Mouse (Mus musculus) forebrain, embryonic 12.5 days (tissue): ENCODE measurements around the gene Nek2. TPM values are rescaled to one million over a fixed set of nuclear protein-coding genes. Genes with fewer than 3 reads are reported as not detected.
A peak's percentile ranks its signal among the peaks of the same experiment; 100 is the strongest.

Experiments
- ATAC-seq: fragments of 200-750 bp; cut with Nextera tagmentation; 2 replicates; pipeline ENCODE4 v1.8.0; 2017; ENCODE audit warnings: moderate TSS enrichment; ENCODE audit not compliant: low FRiP score
- H3K27ac ChIP-seq: fragments of 300-500 bp; sonication (generic); 2 replicates; pipeline ENCODE4 v1.5.1; 2016; ENCODE audit warnings: mild to moderate bottlenecking
- H3K27me3 ChIP-seq: fragments of 300-500 bp; sonication (generic); 2 replicates; pipeline ENCODE4 v1.6.1; 2016; ENCODE audit warnings: mild to moderate bottlenecking
- H3K36me3 ChIP-seq: fragments of 300-500 bp; sonication (generic); replicated peaks from 2 replicates; pipeline ENCODE4 v1.6.1; 2016; ENCODE audit warnings: mild to moderate bottlenecking
- H3K4me1 ChIP-seq: fragments of 300-500 bp; sonication (generic); 2 replicates; pipeline ENCODE4 v1.6.1; 2016
- H3K4me2 ChIP-seq: fragments of 300-500 bp; sonication (generic); 2 replicates; pipeline ENCODE4 v1.6.1; 2016; ENCODE audit warnings: mild to moderate bottlenecking, moderate library complexity
- H3K4me3 ChIP-seq: fragments of 300-500 bp; sonication (generic); replicated peaks from 2 replicates; pipeline ENCODE4 v1.5.1; 2016; ENCODE audit warnings: mild to moderate bottlenecking
- H3K9ac ChIP-seq: fragments of 300-500 bp; sonication (generic); 2 replicates; pipeline ENCODE4 v1.6.1; 2016; ENCODE audit warnings: mild to moderate bottlenecking
- H3K9me3 ChIP-seq: fragments of 300-500 bp; sonication (generic); 2 replicates; pipeline ENCODE4 v1.6.1; 2016
- WGBS: fragments of 180-500 bp; shearing (Covaris S2); methylation state at CpG from one replicate; pipeline ENCODE4 v1.1.7; 2016; 5-methylcytosine and 5-hydroxymethylcytosine counted together
- polyA plus RNA-seq: library from polyadenylated mRNA; unstranded; fragments of >200 nt; fragmentation: Nextera tagmentation; extraction: Ambion mirVana; gene quantifications from 2 replicates; pipeline ENCODE4 v1.2.1, GENCODE M21; 2016

The Nek2 gene
- polyA plus RNA-seq, 1 experiment from 2014 or later: 56.1 TPM

DNA sequence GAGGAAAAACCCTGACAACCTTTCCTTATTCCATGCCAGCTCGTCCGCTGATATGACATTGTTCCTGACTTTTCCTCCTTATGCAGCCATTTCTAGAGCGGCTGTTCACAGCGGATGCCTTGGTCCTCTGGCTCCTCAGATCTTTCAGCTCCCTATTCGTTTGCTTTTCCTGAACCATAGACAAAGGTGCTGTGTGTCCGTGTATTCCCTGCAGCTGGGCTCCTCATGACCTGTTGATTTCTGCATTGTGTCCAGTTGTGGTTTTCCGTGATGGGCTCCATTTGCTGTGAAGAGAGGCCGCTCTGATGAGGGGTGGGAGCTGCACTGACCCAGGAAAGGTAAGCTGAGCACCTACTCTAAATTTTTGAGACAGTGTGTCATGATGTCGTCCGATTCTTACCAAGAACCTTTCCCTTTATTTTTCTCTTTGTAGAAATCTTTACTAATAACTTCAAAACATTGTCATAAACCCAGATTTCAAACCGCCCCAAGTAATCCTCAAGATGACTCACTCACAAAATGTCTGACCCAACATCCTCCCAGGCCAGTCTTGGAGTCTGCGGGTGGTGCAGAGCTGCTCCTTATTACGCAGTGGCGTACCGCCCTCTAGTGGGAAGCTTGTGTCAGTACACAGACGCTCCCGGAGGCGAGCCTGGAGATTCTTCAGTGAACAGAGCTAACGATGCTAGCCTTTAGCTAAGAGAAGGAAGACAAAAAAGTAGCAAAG, 3.7 kb upstream of the Nek2 start:
- WGBS: 37% methylated on average over 19 of the region's 19 CpGs

DNA sequence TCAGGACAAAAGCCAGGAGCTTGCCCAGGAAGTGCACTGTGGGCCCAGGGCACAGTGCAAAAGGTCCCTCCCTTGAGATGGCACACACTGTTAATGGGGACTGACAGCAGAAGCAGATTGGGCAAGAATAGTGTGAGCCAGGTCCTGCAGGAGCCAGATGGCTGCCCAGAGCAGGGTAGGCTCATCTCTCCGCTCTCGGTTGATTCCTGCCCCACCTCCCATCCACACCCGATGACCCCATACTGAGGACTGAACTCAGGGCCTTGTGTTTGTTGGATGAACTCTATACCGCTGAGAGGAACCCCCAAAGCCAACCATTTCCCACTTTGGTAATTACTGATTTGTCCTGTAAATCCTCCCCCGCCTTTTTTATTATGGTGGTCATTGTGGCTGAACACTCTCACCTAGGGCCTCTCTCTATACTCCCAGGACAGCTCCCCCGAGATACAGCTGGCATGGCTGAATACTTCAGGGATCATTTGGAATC, 3.1 kb upstream of the Nek2 start:
- H3K4me3 ChIP-seq: no peak overlapping the region
- no peaks in the 10 kb centered on the region for H3K27me3 ChIP-seq
- H3K9ac ChIP-seq: no peak overlapping the region
- H3K4me2 ChIP-seq: no peak overlapping the region
- 50% methylated on average over 6 of the region's 6 CpGs for WGBS
- no peak overlapping the region for H3K27ac ChIP-seq
- H3K9me3 ChIP-seq: no peaks in the 10 kb centered on the region
- H3K36me3 ChIP-seq: peaks cover 5% of the 10 kb centered on the region
- ATAC-seq: no peak
- peaks cover 14% of the 10 kb centered on the region for H3K4me1 ChIP-seq

More for the DNA sequence above, 3.7 kb upstream of the Nek2 start:
- H3K4me2 ChIP-seq: no peak overlapping the region
- peak; percentile 52 for ATAC-seq
- no peak overlapping the region for H3K9ac ChIP-seq
- H3K27ac ChIP-seq: no peak overlapping the region
- no peaks in the 10 kb centered on the region for H3K36me3 ChIP-seq
- H3K27me3 ChIP-seq: no peaks in the 10 kb centered on the region
- H3K4me3 ChIP-seq: no peak overlapping the region
- H3K9me3 ChIP-seq: no peaks in the 10 kb centered on the region
- peaks cover 14% of the 10 kb centered on the region for H3K4me1 ChIP-seq

DNA sequence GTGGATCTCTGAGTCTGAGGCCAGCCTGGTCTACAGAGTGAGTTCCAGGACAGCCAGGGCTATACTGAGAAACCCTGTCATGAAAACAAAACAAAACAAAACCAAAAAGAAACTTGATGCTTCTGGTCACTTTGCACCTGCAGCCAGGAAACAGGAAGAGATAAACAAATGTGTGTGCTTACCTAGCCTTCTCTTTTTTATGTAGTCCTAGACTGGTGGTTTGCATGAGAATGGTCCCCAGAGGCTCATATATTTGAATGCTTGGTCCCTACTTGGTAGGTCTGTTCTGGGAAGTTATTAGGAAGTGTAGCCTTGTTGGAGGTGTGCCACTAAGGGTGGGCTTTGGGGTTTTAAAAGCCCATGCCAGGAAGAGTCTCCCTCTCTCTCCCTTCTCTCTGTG, 2.2 kb upstream of the Nek2 start:
- H3K9ac ChIP-seq: no peak overlapping the region
- no peak for ATAC-seq
- H3K9me3 ChIP-seq: no peaks in the 10 kb centered on the region
- no peak overlapping the region for H3K4me3 ChIP-seq
- no peak overlapping the region for H3K4me2 ChIP-seq
- no peaks in the 10 kb centered on the region for H3K27me3 ChIP-seq
- peaks cover 10% of the 10 kb centered on the region for H3K36me3 ChIP-seq
- H3K27ac ChIP-seq: no peak overlapping the region
- peaks cover 14% of the 10 kb centered on the region for H3K4me1 ChIP-seq

DNA sequence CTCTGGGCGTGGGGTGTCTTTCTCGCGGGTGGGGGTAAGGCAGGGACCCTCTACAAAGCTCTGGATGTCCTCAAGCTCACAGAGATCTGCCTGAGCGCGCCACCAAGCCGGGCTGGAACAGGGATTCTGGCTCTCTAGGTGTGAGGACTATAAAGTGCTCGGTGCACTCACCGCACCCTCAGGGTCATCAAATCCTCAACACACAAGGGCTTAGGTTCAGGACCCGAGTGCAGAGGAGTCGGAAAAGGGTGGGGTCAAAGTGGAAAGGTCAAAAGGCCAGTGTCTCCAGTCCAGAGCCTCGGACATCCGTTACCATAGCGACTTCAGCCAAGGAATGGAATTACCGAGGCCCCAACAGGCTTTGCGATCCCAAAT, 306 bp upstream of the Nek2 start:
- H3K27ac ChIP-seq: no peak overlapping the region
- peak overlapping the region; percentile 26 for H3K9ac ChIP-seq
- peaks cover 27% of the 10 kb centered on the region for H3K36me3 ChIP-seq
- ATAC-seq: no peak; the same call in 1 of the 2 replicates
- no peaks in the 10 kb centered on the region for H3K27me3 ChIP-seq
- peak overlapping the region; percentile 77 for H3K4me3 ChIP-seq
- H3K4me2 ChIP-seq: peak overlapping the region; percentile 72
- H3K9me3 ChIP-seq: no peaks in the 10 kb centered on the region
- peaks cover 14% of the 10 kb centered on the region for H3K4me1 ChIP-seq
- 5% methylated on average over 15 of the region's 15 CpGs for WGBS

DNA sequence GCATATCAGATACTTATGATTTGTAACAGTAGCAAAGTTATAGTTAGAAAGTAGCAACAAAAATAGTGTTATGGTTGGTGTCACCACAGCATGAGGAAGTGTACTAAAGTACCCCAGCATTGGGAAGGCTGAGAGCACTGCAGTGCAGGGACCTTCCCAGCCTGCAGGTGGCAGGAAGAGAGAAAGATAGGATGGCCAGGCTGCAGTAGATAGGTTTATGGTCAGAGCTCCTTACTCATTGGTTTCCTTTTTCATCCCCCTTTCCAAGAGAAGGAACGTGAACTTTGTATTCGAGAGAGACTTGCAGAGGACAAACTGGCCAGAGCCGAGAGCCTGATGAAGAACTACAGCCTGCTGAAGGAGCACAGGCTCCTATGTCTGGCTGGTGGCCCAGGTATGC, 7.9 kb downstream of the Nek2 start:
- Histone ChIP-seq H3K4me3 (no peak overlapping the region), H3K9me3 (no peaks in the 10 kb centered on the region), H3K9ac (no peak overlapping the region), H3K27me3 (no peaks in the 10 kb centered on the region), H3K4me2 (no peak overlapping the region), H3K4me1 (no peaks in the 10 kb centered on the region), H3K27ac (no peak overlapping the region), H3K36me3 (peaks cover 84% of the 10 kb centered on the region)
- WGBS: 84% methylated on average over 3 of the region's 3 CpGs
- ATAC-seq: no peak

DNA sequence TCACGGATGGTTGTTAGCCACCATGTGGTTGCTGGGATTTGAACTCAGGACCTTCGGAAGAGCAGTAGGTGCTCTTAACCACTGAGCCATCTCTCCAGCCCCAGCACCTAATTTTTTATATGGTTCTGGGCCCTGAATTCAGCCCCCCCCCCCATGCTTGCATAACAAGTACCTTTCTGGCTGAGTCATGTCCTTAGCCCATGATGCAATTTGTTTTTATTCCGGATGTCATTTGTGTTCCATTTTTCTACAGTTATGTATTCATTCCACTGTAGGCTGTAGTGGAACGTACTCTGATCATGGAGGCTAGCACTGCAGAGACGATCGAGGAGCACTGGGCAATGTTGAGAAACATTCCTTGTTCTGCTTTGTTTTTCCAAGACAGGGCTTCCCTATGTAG, 12.2 kb downstream of the Nek2 start:
- Histone ChIP-seq H3K9ac (no peak overlapping the region), H3K4me1 (no peaks in the 10 kb centered on the region; the same call in 1 of the 2 replicates), H3K27ac (no peak overlapping the region), H3K4me3 (no peak overlapping the region), H3K27me3 (no peaks in the 10 kb centered on the region), H3K9me3 (no peaks in the 10 kb centered on the region), H3K4me2 (no peak overlapping the region), H3K36me3 (peaks cover 45% of the 10 kb centered on the region)
- WGBS: 95% methylated on average over 6 of the region's 6 CpGs
- ATAC-seq: no peak

DNA sequence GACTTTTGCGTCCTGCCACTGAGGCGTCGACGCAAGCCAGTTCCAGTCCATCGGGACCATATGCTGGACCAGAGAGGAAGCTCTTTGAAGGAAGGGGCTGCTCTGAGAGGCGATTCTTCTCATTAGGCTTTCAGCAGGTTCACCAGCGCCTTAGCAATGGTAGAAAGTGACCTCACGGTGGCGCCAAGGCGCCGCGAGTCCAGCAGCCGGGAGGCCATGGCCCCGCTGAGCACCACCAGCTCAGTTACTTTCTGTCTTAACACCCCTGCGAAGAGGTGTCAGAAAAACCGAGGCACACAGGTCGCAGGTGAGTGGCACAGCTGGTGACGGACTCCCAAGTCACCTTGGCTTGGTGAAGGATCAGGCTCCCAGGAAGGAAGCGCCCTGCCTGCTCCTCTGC, 13.6 kb downstream of the Nek2 start:
- peaks cover 32% of the 10 kb centered on the region for H3K36me3 ChIP-seq
- H3K9ac ChIP-seq: no peak overlapping the region
- peaks cover 10% of the 10 kb centered on the region for H3K4me1 ChIP-seq
- H3K27ac ChIP-seq: no peak overlapping the region
- H3K27me3 ChIP-seq: no peaks in the 10 kb centered on the region
- ATAC-seq: 0 out of 2 replicates have a peak, but pooled peaks have one; percentile 43
- no peaks in the 10 kb centered on the region for H3K9me3 ChIP-seq
- 14% methylated on average over 19 of the region's 19 CpGs for WGBS
- no peak overlapping the region for H3K4me3 ChIP-seq
- no peak overlapping the region for H3K4me2 ChIP-seq

DNA sequence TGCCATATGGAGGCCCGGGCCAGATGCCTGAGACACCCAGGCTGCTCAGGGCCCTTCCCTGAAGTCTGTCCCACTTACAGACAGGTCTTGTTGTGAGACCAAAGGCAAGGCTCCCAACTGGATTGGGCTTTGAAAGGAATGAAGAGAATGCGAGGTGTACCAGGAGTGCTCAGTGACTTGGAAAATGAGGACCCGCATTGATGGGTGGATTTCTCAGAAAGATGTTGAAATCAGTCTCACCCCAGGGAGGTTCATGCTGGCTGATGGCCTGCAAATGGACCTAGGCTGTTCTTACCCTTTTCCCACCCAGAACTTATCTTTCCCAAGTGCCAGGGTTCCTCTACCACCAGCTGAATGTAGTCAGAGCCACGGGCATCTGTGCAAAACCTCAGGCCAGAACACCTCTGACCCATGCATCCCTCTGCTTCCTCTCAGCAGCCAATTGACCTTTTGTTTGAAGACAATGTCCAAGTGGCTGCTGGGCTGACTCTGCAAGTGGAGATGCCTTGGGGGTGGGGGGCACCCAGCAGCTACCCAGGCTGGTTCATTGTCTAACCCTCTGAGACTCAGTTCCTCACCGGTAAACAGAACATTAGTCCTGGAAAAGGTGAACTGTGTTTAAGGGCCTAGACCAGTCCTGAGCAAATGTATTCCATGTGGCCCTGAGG, 15.2 kb downstream of the Nek2 start:
- ATAC-seq: no peak
- Histone ChIP-seq H3K36me3 (peaks cover 16% of the 10 kb centered on the region), H3K4me2 (no peak overlapping the region), H3K4me3 (no peak overlapping the region), H3K27ac (0 out of 2 replicates have a peak overlapping the region, but pooled peaks have one; percentile 1), H3K4me1 (peaks cover 10% of the 10 kb centered on the region), H3K9ac (no peak overlapping the region), H3K9me3 (no peaks in the 10 kb centered on the region), H3K27me3 (no peaks in the 10 kb centered on the region)
- 37% methylated on average over 5 of the region's 5 CpGs for WGBS

DNA sequence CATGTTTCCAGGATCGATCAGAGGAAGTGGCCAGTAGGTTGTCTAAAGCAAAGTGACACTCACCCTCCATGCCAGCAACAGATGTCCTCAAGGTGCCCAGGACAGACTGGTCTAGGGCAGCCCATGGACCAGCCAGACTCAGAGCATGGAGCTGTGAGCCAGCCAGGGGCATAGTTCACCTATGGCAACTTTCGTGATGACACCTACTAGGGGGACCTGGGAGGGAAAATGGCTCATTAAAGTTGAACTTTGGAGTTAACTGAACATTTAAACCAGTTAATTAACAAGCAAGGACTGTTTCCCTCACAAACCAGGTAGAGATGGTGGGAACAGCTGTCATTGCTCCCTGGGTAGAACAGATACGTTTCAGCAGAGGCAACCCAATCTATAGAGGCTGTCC, 16.4 kb downstream of the Nek2 start:
- Histone ChIP-seq H3K27me3 (no peaks in the 10 kb centered on the region), H3K4me3 (no peak overlapping the region), H3K9me3 (no peaks in the 10 kb centered on the region), H3K36me3 (peaks cover 10% of the 10 kb centered on the region; the same call in 1 of the 2 replicates), H3K9ac (no peak overlapping the region), H3K4me1 (peaks cover 10% of the 10 kb centered on the region), H3K27ac (no peak overlapping the region), H3K4me2 (no peak overlapping the region)
- ATAC-seq: no peak
- 86% methylated on average over 3 of the region's 3 CpGs for WGBS

DNA sequence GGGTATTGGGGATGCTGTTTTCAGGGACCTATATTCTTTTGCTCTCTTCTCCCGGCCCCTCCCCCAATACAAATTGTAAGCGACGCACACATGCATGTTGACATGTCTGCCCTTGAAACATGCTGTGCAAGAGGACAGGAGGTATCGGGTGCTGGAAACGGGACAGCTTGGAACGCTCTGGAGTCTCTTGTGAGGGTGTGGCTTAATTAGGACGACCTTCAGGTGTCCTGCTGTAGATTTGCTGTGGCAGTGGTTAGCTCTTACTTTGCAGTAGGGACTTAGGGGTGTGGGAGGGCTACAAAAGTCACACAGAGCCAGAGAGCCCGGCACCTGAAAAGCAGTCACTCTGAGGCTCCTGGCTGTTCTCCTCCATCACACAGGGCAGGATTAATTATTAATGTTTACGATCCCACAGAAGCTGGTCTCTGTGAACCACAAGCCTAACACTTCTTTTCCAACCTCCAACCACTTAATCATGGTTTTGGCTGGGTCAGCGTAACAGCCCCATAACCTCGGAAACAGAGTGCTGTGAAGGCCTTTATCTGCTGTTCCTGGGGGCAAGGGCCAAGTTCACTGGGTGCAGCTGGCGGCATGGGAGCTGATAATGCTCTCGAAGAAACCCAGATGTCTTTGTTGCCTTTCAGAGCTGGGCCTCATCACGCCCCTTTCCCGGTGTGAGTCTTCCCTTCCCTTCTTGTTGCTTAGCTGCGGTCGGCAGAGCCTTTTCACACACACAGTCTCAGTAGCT, 17.9 kb downstream of the Nek2 start:
- Histone ChIP-seq H3K4me2 (no peak overlapping the region), H3K9ac (no peak overlapping the region), H3K4me1 (peaks cover 10% of the 10 kb centered on the region), H3K27ac (0 out of 2 replicates have a peak overlapping the region, but pooled peaks have one; percentile 25), H3K4me3 (no peak overlapping the region), H3K36me3 (no peaks in the 10 kb centered on the region), H3K9me3 (no peaks in the 10 kb centered on the region), H3K27me3 (no peaks in the 10 kb centered on the region)
- no peak for ATAC-seq
- WGBS: 61% methylated on average over 17 of the region's 17 CpGs

DNA sequence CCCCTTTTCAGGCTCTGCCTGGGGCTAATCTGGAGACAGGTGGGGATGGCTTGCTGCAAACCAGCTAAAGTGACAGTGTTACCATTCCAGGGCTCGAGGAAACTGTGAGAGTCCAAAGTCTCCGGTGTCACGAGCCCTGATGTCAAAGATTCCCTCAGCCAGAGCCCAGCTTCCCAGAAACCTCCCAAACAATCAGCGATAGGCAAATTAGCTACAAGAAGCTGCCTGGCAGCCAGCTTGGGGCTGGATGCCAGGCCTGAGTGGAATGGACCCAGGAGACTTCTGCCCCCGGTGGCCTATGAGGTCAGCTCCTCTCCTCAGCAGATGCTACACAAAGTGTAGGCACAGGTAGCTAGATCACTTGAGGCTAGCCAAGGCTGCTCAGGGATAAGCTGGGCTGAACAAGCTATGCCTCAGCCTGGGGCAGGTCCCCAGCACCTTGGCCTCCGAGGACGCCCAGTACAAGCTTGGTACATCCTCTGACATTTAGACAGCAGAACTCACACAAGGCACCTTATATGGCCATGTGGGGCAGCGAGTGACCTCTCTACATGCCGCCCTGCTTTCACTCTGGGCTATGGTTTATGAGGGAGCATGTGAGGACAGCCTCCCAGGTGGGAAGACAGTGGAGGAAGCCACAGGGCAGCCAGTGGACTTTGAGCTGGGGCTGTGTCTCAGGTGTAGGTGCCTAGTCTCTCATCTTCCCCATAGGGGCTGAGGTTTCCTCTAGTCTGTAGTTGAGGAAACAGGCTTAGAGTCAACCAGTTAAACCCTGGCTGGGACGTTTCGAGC, 19.7 kb downstream of the Nek2 start:
- H3K4me2 ChIP-seq: no peak overlapping the region

DNA sequence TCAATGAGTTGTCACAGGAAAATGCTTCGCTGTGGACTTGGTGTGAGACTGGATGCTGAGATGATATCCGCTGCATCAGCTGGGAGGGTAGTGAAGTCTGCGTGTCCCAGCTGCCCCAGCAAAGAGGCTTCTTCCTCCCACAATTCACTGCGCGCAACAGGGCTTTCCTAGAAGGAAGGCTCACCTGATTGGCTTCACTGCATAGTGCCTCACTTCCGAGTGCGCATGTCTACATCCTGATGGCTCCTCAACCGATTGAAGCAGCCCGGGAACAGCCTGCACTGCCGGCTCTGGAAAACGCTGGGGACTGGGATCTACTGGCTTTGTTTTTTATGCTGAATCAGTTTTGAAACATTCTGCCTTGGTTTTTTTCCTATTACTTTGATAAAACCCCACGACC, 21.0 kb downstream of the Nek2 start:
- H3K9me3 ChIP-seq: no peaks in the 10 kb centered on the region
- no peak for ATAC-seq
- no peak overlapping the region for H3K27ac ChIP-seq
- WGBS: 90% methylated on average over 12 of the region's 12 CpGs
- H3K4me1 ChIP-seq: peaks cover 10% of the 10 kb centered on the region
- H3K4me2 ChIP-seq: no peak overlapping the region
- H3K4me3 ChIP-seq: no peak overlapping the region
- H3K9ac ChIP-seq: no peak overlapping the region
- H3K36me3 ChIP-seq: no peaks in the 10 kb centered on the region
- no peaks in the 10 kb centered on the region for H3K27me3 ChIP-seq

More for the DNA sequence above, 19.7 kb downstream of the Nek2 start:
- no peak overlapping the region for H3K4me3 ChIP-seq
- no peaks in the 10 kb centered on the region for H3K27me3 ChIP-seq
- no peak overlapping the region for H3K9ac ChIP-seq
- no peaks in the 10 kb centered on the region for H3K9me3 ChIP-seq
- no peaks in the 10 kb centered on the region for H3K36me3 ChIP-seq
- no peak overlapping the region for H3K27ac ChIP-seq
- peaks cover 10% of the 10 kb centered on the region for H3K4me1 ChIP-seq
- no peak for ATAC-seq
- 90% methylated on average over 11 of the region's 11 CpGs for WGBS
